Mouse (Mus musculus): ENCODE results near the gene Usp10.

- TF ChIP-seq POLR2A (IDR thresholded peaks at IDR 0.05; ENCODE audit: low read depth, low read length) (no peak), CTCF (IDR thresholded peaks at IDR 0.05; ENCODE audit: extremely low read depth, insufficient read length, insufficient replicate concordance, low read depth, low read length) (no peak)
These were observed 26.9 kb upstream of the Usp10 start for GRCm38 (mm10) chr8:119883281-119883680.

Measured in small intestine, adult 2 months (tissue).